Mouse (Mus musculus): ENCODE measurements around the gene Kat5.

DNA sequence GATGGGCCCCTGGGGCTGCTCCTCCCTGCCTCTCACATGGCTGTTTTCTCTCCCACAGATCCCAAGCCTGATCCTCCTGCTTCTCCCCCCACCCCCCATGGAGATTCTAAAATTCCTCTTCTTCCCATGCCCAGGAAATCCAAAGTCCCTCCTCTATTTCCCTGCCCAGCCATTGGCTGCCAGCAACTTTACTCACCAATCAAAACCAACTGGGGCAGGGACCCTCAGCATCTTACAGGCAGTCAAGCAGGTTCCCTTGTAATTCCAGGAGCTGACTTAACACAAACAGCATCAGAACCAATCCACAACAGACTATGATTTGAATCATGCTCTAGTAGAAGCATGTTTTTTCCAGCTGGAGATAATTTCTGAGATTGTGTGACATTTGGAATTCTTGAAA is 19.9 kb upstream of the Kat5 start:
- TF ChIP-seq GATA1 (IDR thresholded peaks at IDR 0.05; ENCODE audit: borderline replicate concordance, low read length) = no peak
- TF ChIP-seq FLI1 (IDR thresholded peaks at IDR 0.05; ENCODE audit: low read length) = no peak
